Comparison of ENCODE assay signal across 20 mouse cellular contexts in the genomic region with DNA sequence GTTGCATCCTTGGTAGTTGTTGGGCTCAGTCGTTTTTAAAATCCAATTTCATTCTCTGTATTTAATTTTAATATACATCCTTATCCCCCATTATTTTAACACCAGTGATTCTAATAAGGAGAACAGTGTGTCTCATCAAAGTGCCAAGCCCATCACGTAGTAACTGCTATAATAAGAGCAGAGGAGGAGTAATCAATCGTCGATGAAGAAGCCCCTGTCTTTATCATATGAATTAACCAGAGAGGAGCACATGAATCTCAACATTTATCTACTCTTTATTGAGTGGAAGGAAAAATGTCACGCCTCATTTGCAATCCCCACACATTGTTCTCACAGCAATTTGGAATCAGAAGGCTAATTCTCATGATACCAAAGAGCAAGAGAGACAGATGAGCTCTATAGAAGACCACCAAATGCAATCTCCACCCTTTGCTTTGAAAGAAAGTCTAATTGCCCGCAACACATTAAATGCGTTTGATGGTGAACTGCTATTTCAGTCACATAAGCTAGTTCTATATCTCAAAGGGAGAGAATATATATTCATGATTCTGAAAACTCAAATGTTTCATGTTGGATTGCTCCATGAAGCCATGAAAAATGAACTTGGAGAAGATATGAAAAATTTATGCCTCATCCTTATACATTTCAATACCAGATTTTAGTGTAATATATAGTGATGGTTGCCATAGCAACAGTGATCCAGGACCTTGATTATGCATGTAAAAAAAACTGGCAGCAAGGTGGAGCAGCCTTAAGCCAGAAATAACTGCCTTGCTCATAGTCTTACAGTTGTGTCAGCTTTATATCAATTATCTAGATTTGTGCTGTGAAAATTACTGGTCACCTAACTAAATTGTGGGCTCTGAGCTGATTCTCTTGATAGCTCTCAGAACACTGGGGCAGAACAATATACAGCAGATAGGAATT.
DNase-seq lines count a peak whose midpoint lies in the region; ATAC-seq lines count a peak whose summit lies in the region.
"Had no signal": no experiment of that assay in that cellular context is flagged by ENCODE, and none has a peak within 500 bp of the region (broad histone marks: within the 10 kb centered on the region; RNA-seq: fewer than 3 reads in every experiment).

No protein-coding gene starts in this region.

- 55% methylated on average over 7 of the region's 7 CpGs for WGBS in hindbrain, embryonic 11.5 days
- WGBS in hindbrain, embryonic 16.5 days = 44% methylated on average over 7 of the region's 7 CpGs
- WGBS in neural tube, embryonic 12.5 days = 50% methylated on average over 7 of the region's 7 CpGs
- 41% methylated on average over 7 of the region's 7 CpGs for WGBS in neural tube, embryonic 15.5 days
- 39% methylated on average over 7 of the region's 7 CpGs for WGBS in hindbrain, embryonic 15.5 days
- 71% methylated on average over 7 of the region's 7 CpGs for WGBS in liver, embryonic 11.5 days

- peak; percentile 4 for DNase-seq in hindbrain, embryonic 11.5 days (ENCODE audit: low spot score)
- DNase-seq in liver = no peak
- DNase-seq in liver, embryonic 11.5 days (ENCODE audit: low spot score) = no peak
- DNase-seq: adrenal gland, postnatal 25 days; B cell, adult 2 months; cerebellum, adult 18-20 months; cerebellum, postnatal 36 days; gastrocnemius, postnatal 25 days; heart, adult 2 months; heart, postnatal 4 days; kidney, postnatal 4 days; spleen, adult 18-20 months had no signal

- no peaks in the 10 kb centered on the region for H3K9me3 ChIP-seq in hindbrain, embryonic 11.5 days (ENCODE audit: control insufficient read depth, low read length)
- H3K9me3 ChIP-seq in hindbrain, embryonic 16.5 days (ENCODE audit: control insufficient read depth, low read length) = no peaks in the 10 kb centered on the region
- H3K9me3 ChIP-seq in neural tube, embryonic 12.5 days = no peaks in the 10 kb centered on the region
- H3K9me3 ChIP-seq in neural tube, embryonic 15.5 days (replicated peaks) = no peaks in the 10 kb centered on the region
- no peaks in the 10 kb centered on the region for H3K9me3 ChIP-seq in hindbrain, embryonic 15.5 days
- H3K9me3 ChIP-seq in liver, embryonic 11.5 days (ENCODE audit: control insufficient read depth, low read length) = no peaks in the 10 kb centered on the region
- H3K9me3 ChIP-seq: kidney, embryonic 15.5 days; limb, embryonic 13.5 days; liver, embryonic 15.5 days had no signal

- H3K4me1 ChIP-seq in hindbrain, embryonic 11.5 days (replicated peaks; ENCODE audit: control insufficient read depth, insufficient read depth, low read length) = no peaks in the 10 kb centered on the region
- H3K4me1 ChIP-seq in hindbrain, embryonic 16.5 days (ENCODE audit: control insufficient read depth, insufficient read depth, low read depth, low read length) = no peaks in the 10 kb centered on the region
- no peaks in the 10 kb centered on the region for H3K4me1 ChIP-seq in neural tube, embryonic 12.5 days
- H3K4me1 ChIP-seq in neural tube, embryonic 15.5 days = no peaks in the 10 kb centered on the region
- H3K4me1 ChIP-seq in hindbrain, embryonic 15.5 days (replicated peaks) = no peaks in the 10 kb centered on the region
- H3K4me1 ChIP-seq in liver, embryonic 11.5 days (replicated peaks; ENCODE audit: control insufficient read depth, insufficient read depth, low read length) = no peaks in the 10 kb centered on the region
- H3K4me1 ChIP-seq: kidney, embryonic 15.5 days; limb, embryonic 13.5 days; liver, embryonic 15.5 days had no signal

- H3K4me2 ChIP-seq in hindbrain, embryonic 11.5 days (replicated peaks; ENCODE audit: low read depth, low read length) = no peak overlapping the region
- H3K4me2 ChIP-seq in hindbrain, embryonic 16.5 days (ENCODE audit: low read length) = no peak overlapping the region
- H3K4me2 ChIP-seq in neural tube, embryonic 12.5 days (replicated peaks) = no peak overlapping the region
- no peak overlapping the region for H3K4me2 ChIP-seq in neural tube, embryonic 15.5 days
- H3K4me2 ChIP-seq in hindbrain, embryonic 15.5 days = no peak overlapping the region
- H3K4me2 ChIP-seq in liver, embryonic 11.5 days = no peak overlapping the region
- H3K4me2 ChIP-seq: kidney, embryonic 15.5 days; limb, embryonic 13.5 days; liver, embryonic 15.5 days had no signal

- H3K27ac ChIP-seq in hindbrain, embryonic 11.5 days (ENCODE audit: low read depth, low read length) = no peak overlapping the region
- H3K27ac ChIP-seq in hindbrain, embryonic 16.5 days (ENCODE audit: low read depth, low read length) = no peak overlapping the region
- H3K27ac ChIP-seq in neural tube, embryonic 12.5 days = no peak overlapping the region
- no peak overlapping the region for H3K27ac ChIP-seq in neural tube, embryonic 15.5 days (replicated peaks)
- H3K27ac ChIP-seq in hindbrain, embryonic 15.5 days (replicated peaks) = no peak overlapping the region; the same call in 1 of the 2 replicates
- no peak overlapping the region for H3K27ac ChIP-seq in liver, embryonic 11.5 days (ENCODE audit: low read depth, low read length)
- H3K27ac ChIP-seq: heart, adult 2 months; kidney, embryonic 15.5 days; limb, embryonic 13.5 days; liver, embryonic 15.5 days had no signal

- no peaks in the 10 kb centered on the region; the same call in 1 of the 2 replicates for H3K27me3 ChIP-seq in hindbrain, embryonic 11.5 days (ENCODE audit: control insufficient read depth, insufficient read depth, low read length)
- no peaks in the 10 kb centered on the region for H3K27me3 ChIP-seq in hindbrain, embryonic 16.5 days (replicated peaks; ENCODE audit: control insufficient read depth, insufficient read depth, low read length)
- H3K27me3 ChIP-seq in neural tube, embryonic 12.5 days (replicated peaks) = no peaks in the 10 kb centered on the region
- H3K27me3 ChIP-seq in neural tube, embryonic 15.5 days (replicated peaks) = 0 out of 2 replicates have a peak, but pooled peaks cover 11% of the 10 kb centered on the region
- peaks cover 10% of the 10 kb centered on the region; the same call in 1 of the 2 replicates for H3K27me3 ChIP-seq in hindbrain, embryonic 15.5 days
- H3K27me3 ChIP-seq in liver, embryonic 11.5 days (replicated peaks; ENCODE audit: control insufficient read depth, insufficient read depth, low read length) = no peaks in the 10 kb centered on the region

- H3K9ac ChIP-seq in hindbrain, embryonic 11.5 days (ENCODE audit: low read depth, low read length) = no peak overlapping the region
- no peak overlapping the region for H3K9ac ChIP-seq in hindbrain, embryonic 16.5 days (ENCODE audit: low read depth, low read length)
- H3K9ac ChIP-seq in neural tube, embryonic 12.5 days = no peak overlapping the region
- no peak overlapping the region for H3K9ac ChIP-seq in neural tube, embryonic 15.5 days (replicated peaks)
- no peak overlapping the region for H3K9ac ChIP-seq in hindbrain, embryonic 15.5 days
- no peak overlapping the region for H3K9ac ChIP-seq in liver, embryonic 11.5 days (ENCODE audit: low read depth, low read length)
- H3K9ac ChIP-seq: kidney, embryonic 15.5 days; limb, embryonic 13.5 days; liver, embryonic 15.5 days had no signal

- H3K36me3 ChIP-seq in hindbrain, embryonic 11.5 days (ENCODE audit: control insufficient read depth, insufficient read depth, low read length) = no peaks in the 10 kb centered on the region
- H3K36me3 ChIP-seq in hindbrain, embryonic 16.5 days (ENCODE audit: control insufficient read depth, insufficient read depth, low read length) = no peaks in the 10 kb centered on the region
- no peaks in the 10 kb centered on the region for H3K36me3 ChIP-seq in neural tube, embryonic 12.5 days
- no peaks in the 10 kb centered on the region for H3K36me3 ChIP-seq in neural tube, embryonic 15.5 days
- no peaks in the 10 kb centered on the region for H3K36me3 ChIP-seq in hindbrain, embryonic 15.5 days
- no peaks in the 10 kb centered on the region for H3K36me3 ChIP-seq in liver, embryonic 11.5 days (ENCODE audit: control insufficient read depth, insufficient read depth, low read length)
- H3K36me3 ChIP-seq: kidney, embryonic 15.5 days; limb, embryonic 13.5 days; liver, embryonic 15.5 days had no signal

- peak; percentile 69 for ATAC-seq in hindbrain, embryonic 11.5 days (ENCODE audit: low FRiP score)
- no peak for ATAC-seq in hindbrain, embryonic 16.5 days
- peak; percentile 44; the same call in 1 of the 2 replicates for ATAC-seq in neural tube, embryonic 12.5 days (ENCODE audit: low FRiP score, low read depth)
- ATAC-seq in neural tube, embryonic 15.5 days (ENCODE audit: low FRiP score) = no peak
- ATAC-seq in hindbrain, embryonic 15.5 days (ENCODE audit: low FRiP score, low read depth) = peak; percentile 45; the same call in 1 of the 2 replicates
- no peak for ATAC-seq in liver, embryonic 11.5 days (replicated peaks; ENCODE audit: low FRiP score)
- ATAC-seq: intestine, embryonic 16.5 days had no signal

- no peak overlapping the region for H3K4me3 ChIP-seq in hindbrain, embryonic 11.5 days (ENCODE audit: low read depth, low read length)
- no peak overlapping the region for H3K4me3 ChIP-seq in hindbrain, embryonic 16.5 days (ENCODE audit: low read length)
- H3K4me3 ChIP-seq in neural tube, embryonic 12.5 days = no peak overlapping the region
- no peak overlapping the region for H3K4me3 ChIP-seq in neural tube, embryonic 15.5 days (replicated peaks)
- H3K4me3 ChIP-seq in hindbrain, embryonic 15.5 days = no peak overlapping the region
- no peak overlapping the region for H3K4me3 ChIP-seq in liver, embryonic 11.5 days (ENCODE audit: low read depth, low read length)
- H3K4me3 ChIP-seq: heart, adult 2 months; kidney, embryonic 15.5 days; limb, embryonic 13.5 days; liver, embryonic 15.5 days had no signal

Comparison
In these comparisons a context has a peak if more than half of its experiments do, and no peak if none do; other contexts are left out.
1. ATAC-seq: peak in hindbrain, embryonic 11.5 days (single experiment), neural tube, embryonic 12.5 days (single experiment) and hindbrain, embryonic 15.5 days (single experiment); none in hindbrain, embryonic 16.5 days (single experiment), neural tube, embryonic 15.5 days (single experiment) and liver, embryonic 11.5 days (single experiment).